Mouse (Mus musculus) limb, embryonic 14.5 days (tissue): ENCODE results near the gene Bmp7. TPM values are rescaled to one million over a fixed set of nuclear protein-coding genes. Genes with fewer than 3 reads are reported as not detected.

ENCODE experiments used
- ATAC-seq: fragments of 200-750 bp; cut with Nextera tagmentation; 2 replicates; pipeline ENCODE4 v1.8.0; 2017; ENCODE audit warnings: low read depth, moderate number of reproducible peaks, moderate TSS enrichment; ENCODE audit not compliant: low FRiP score
- DNase-seq: peaks from one replicate; pipeline ENCODE4 v3.0.0-alpha.2; 2015; ENCODE audit warnings: low spot score
- H3K27ac ChIP-seq: fragments of 300-500 bp; sonication (generic); replicated peaks from 2 replicates; pipeline ENCODE4 v1.5.1; 2014; ENCODE audit warnings: low read depth, mild to moderate bottlenecking, low read length, moderate library complexity, mixed read lengths
- H3K27me3 ChIP-seq: fragments of 300-500 bp; sonication (generic); 2 replicates; pipeline ENCODE4 v1.6.1; 2014; ENCODE audit warnings: low read length, mixed read lengths; ENCODE audit not compliant: control insufficient read depth, insufficient read depth
- H3K36me3 ChIP-seq: fragments of 300-500 bp; sonication (generic); 2 replicates; pipeline ENCODE4 v1.6.1; 2014; ENCODE audit warnings: mild to moderate bottlenecking, low read length, moderate library complexity, mixed read lengths; ENCODE audit not compliant: control insufficient read depth, insufficient read depth
- H3K4me1 ChIP-seq: fragments of 300-500 bp; sonication (generic); 2 replicates; pipeline ENCODE4 v1.6.1; 2014; ENCODE audit warnings: antibody characterized with exemption, low read length, mixed read lengths; ENCODE audit not compliant: control insufficient read depth, insufficient read depth
- H3K4me2 ChIP-seq: fragments of 300-500 bp; sonication (generic); replicated peaks from 2 replicates; pipeline ENCODE4 v1.6.1; 2014; ENCODE audit warnings: low read depth, mild to moderate bottlenecking, low read length, moderate library complexity; ENCODE audit not compliant: severe bottlenecking
- H3K4me3 ChIP-seq: fragments of 300-500 bp; sonication (generic); replicated peaks from 2 replicates; pipeline ENCODE4 v1.5.1; 2014; ENCODE audit warnings: low read length
- H3K9ac ChIP-seq: fragments of 300-500 bp; sonication (generic); 2 replicates; pipeline ENCODE4 v1.6.1; 2014; ENCODE audit warnings: mild to moderate bottlenecking, low read depth, low read length, moderate library complexity; ENCODE audit not compliant: severe bottlenecking
- H3K9me3 ChIP-seq: fragments of 300-500 bp; sonication (generic); 2 replicates; pipeline ENCODE4 v1.6.1; 2016; ENCODE audit warnings: low read length; ENCODE audit not compliant: control insufficient read depth
- POLR2A ChIP-seq: fragments of 200-500 bp; IDR thresholded peaks from 2 replicates; pipeline ENCODE4 v1.8.0; 2012; ENCODE audit warnings: inconsistent platforms, mild to moderate bottlenecking, moderate library complexity, borderline replicate concordance; ENCODE audit not compliant: insufficient read depth, insufficient read length; ENCODE audit errors: extremely low read depth
- WGBS: fragments of 180-500 bp; shearing (Covaris S2); extraction: QIAGEN DNeasy Blood & Tissue Kit; methylation state at CpG from one replicate; pipeline ENCODE4 v1.1.7; 2014; 5-methylcytosine and 5-hydroxymethylcytosine counted together
- polyA plus RNA-seq, 2 experiments: library from polyadenylated mRNA; depleted of rRNA in 1 of 2; stranded (reverse) in 1 of 2; unstranded in 1 of 2; fragments of >200 nt; fragmentation: Nextera tagmentation in 1 of 2; extraction: Ambion mirVana in 1 of 2; gene quantifications; 2 replicates each; pipeline versions ENCODE4 v1.2.1 to v1.2.3; 2012 to 2014

Bmp7 gene
- polyA plus RNA-seq, 2 experiments = 28.6 to 41.9 TPM

GRCm38 (mm10) chr2:172949051-172949450, 8.9 kb upstream of the Bmp7 start:
- no peaks in the 10 kb centered on the region for H3K36me3 ChIP-seq
- WGBS = 42% methylated on average over 5 of the region's 5 CpGs
- DNase-seq = no peak
- no peak overlapping the region for H3K4me2 ChIP-seq
- no peak for TF ChIP-seq POLR2A
- H3K4me1 ChIP-seq = peaks cover 10% of the 10 kb centered on the region
- H3K9ac ChIP-seq = no peak overlapping the region
- H3K27me3 ChIP-seq = no peaks in the 10 kb centered on the region
- no peak for ATAC-seq
- H3K27ac ChIP-seq = no peak overlapping the region
- no peak overlapping the region for H3K4me3 ChIP-seq
- no peaks in the 10 kb centered on the region for H3K9me3 ChIP-seq

GRCm38 (mm10) chr2:172940799-172941163, 660 bp upstream of the Bmp7 start:
- Histone ChIP-seq H3K4me1 (peaks cover 35% of the 10 kb centered on the region), H3K36me3 (no peaks in the 10 kb centered on the region), H3K4me3 (peak overlapping the region; percentile 74), H3K9ac (peak overlapping the region; percentile 65; the same call in 1 of the 2 replicates), H3K27me3 (no peaks in the 10 kb centered on the region; the same call in 1 of the 2 replicates), H3K9me3 (no peaks in the 10 kb centered on the region), H3K27ac (no peak overlapping the region), H3K4me2 (peak overlapping the region; percentile 97)
- no peak for ATAC-seq
- 3% methylated on average over 12 of the region's 13 CpGs for WGBS
- TF ChIP-seq POLR2A = no peak
- DNase-seq = no peak

DNA sequence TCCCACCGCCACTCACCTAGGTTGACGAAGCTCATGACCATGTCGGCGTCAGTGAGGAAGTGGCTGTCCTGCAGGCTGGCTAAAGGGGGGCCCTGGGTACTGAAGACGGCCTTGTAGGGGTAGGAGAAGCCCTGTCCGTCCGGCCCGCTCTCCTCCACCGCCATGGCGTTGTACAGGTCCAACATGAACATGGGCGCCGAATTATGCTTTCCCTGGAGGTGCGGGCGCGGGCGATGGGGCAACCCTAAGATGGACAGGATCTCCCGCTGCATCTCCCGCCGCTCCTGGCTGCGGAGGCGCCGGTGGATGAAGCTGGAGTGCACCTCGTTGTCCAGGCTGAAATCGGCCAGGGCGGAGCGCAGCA, 500 bp downstream of the Bmp7 start:
- WGBS = under 1% methylated on average over 24 of the region's 26 CpGs
- no peak for DNase-seq
- no peak for ATAC-seq
- peak overlapping the region; percentile 74 for H3K4me3 ChIP-seq
- peak overlapping the region; percentile 65 for H3K9ac ChIP-seq
- H3K9me3 ChIP-seq = no peaks in the 10 kb centered on the region
- no peaks in the 10 kb centered on the region for H3K36me3 ChIP-seq
- H3K27ac ChIP-seq = peak overlapping the region; percentile 82
- H3K4me1 ChIP-seq = peaks cover 46% of the 10 kb centered on the region
- H3K4me2 ChIP-seq = peak overlapping the region; percentile 97
- no peak for TF ChIP-seq POLR2A
- no peaks in the 10 kb centered on the region; the same call in 1 of the 2 replicates for H3K27me3 ChIP-seq

DNA sequence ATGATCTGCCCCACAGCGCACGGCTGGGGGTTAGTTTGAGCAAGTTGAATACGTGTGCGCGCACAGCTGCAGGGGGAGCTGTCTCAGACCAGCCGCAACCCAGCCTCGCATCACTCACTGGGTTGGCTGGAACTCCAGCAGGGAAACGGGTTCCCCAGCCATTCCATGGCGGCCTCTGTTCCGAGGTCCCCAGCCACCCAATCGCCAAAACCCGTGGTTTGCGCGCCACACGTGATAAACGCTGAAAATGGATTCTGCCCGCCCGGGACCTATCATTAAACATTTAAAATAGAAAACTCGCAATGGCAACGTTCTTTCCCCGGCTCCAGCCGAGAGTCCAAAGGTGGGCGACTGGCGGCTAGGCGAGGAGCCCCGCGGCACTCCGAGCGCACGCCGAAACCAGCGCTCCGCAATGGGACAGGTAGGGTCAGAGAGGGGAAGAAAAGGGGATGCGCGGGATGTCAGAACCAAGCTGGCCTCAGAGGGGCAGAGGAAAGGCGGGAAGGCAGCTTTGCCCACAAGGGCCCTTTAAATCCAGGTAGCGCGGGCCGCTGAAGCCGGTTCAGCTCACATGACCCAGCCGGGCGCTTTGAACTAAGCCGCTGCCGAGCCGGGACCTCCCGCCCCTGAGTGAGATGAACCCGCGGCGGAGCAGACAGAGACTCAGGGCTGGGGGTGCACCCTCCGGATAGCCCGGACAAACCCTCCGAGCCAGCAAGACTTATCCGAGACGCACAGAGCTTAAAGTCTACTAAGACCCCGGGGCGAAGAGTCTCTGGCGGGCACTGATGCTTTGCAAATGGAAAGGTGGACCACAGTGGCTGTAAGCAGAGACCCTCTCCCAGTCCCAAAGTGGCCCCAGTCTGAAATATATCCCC, 1.1 kb downstream of the Bmp7 start:
- Histone ChIP-seq H3K36me3 (no peaks in the 10 kb centered on the region), H3K4me2 (peak overlapping the region; percentile 97), H3K4me3 (peak overlapping the region; percentile 74), H3K9ac (peak overlapping the region; percentile 65), H3K27ac (peak overlapping the region; percentile 44; the same call in 1 of the 2 replicates), H3K4me1 (peaks cover 52% of the 10 kb centered on the region), H3K9me3 (no peaks in the 10 kb centered on the region), H3K27me3 (no peaks in the 10 kb centered on the region; the same call in 1 of the 2 replicates)
- DNase-seq (peak; percentile 37), ATAC-seq (no peak)
- TF ChIP-seq POLR2A = no peak
- WGBS = under 1% methylated on average over 57 of the region's 57 CpGs

DNA sequence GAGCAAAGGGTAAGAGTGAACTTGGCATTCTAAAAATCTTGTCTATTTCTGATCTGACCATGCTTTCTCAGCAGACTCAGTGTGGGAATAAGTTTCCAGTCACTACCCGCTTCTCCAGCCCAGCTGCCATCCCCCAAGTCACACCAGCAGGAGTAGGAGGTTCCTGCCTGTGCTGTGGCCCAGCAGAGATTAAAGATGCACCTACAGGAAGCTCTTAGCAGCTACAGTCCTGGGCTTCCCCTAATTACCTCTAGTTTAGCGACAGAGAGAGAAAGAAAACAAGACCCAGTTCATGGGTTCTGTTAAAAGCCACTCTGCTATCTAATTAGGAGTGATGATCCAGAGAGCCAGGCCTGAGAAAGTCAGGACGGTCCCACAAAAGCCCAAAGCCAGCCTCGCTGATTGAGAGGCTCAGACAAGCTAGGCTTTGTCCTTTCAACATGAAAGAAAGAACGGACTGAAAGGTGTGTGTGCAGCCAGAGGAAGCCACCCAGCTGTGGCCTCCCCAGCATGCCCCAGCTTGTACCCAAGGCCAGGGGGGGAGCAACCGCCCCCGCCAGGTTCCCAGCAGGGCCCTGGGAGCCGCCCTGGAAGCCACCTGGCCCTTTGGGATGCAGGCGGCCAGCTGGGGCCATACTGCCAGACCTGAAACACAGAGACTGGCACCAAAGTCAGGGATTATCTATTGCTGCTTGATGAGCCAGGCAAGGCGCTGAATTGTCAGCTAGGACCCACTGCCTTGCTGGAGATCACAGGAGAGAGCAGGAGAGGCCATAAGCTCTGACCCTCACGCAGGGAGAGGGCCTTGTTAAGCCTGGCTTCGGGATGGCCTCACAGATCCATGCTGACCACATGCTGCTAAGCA, 2.6 kb downstream of the Bmp7 start:
- ATAC-seq (no peak), DNase-seq (no peak)
- H3K9ac ChIP-seq = peak overlapping the region; percentile 65
- H3K4me3 ChIP-seq = peak overlapping the region; percentile 74
- no peaks in the 10 kb centered on the region for H3K36me3 ChIP-seq
- no peaks in the 10 kb centered on the region for H3K9me3 ChIP-seq
- no peaks in the 10 kb centered on the region; the same call in 1 of the 2 replicates for H3K27me3 ChIP-seq
- WGBS = 18% methylated on average over 12 of the region's 12 CpGs
- peaks cover 61% of the 10 kb centered on the region for H3K4me1 ChIP-seq
- peak overlapping the region; percentile 74 for H3K27ac ChIP-seq
- TF ChIP-seq POLR2A = no peak
- H3K4me2 ChIP-seq = peak overlapping the region; percentile 97
